ENCODE assay signal across 11 mouse cellular contexts in genomic region chr10:111746879-111747477, GRCm38 (mm10).
DNase-seq lines count a peak whose midpoint lies in the region; ATAC-seq lines count a peak whose summit lies in the region.
"Had no signal": no experiment of that assay in that cellular context is flagged by ENCODE, and none has a peak within 500 bp of the region (broad histone marks: within the 10 kb centered on the region; RNA-seq: fewer than 3 reads in every experiment).

No protein-coding gene starts in this region.

- no peaks in the 10 kb centered on the region for H3K9me3 ChIP-seq in kidney, embryonic 15.5 days (replicated peaks)
- H3K9me3 ChIP-seq in embryonic facial prominence, embryonic 12.5 days: no peaks in the 10 kb centered on the region
- no peaks in the 10 kb centered on the region for H3K9me3 ChIP-seq in hindbrain, embryonic 13.5 days
- no peaks in the 10 kb centered on the region for H3K9me3 ChIP-seq in midbrain, embryonic 11.5 days (ENCODE audit: control insufficient read depth, low read length)

- 80% methylated on average over 6 of the region's 6 CpGs for WGBS in kidney, embryonic 15.5 days
- 81% methylated on average over 6 of the region's 6 CpGs for WGBS in embryonic facial prominence, embryonic 12.5 days
- WGBS in hindbrain, embryonic 13.5 days: 89% methylated on average over 6 of the region's 6 CpGs
- 88% methylated on average over 6 of the region's 6 CpGs for WGBS in midbrain, embryonic 11.5 days

- DNase-seq in kidney, adult 18-20 months: no peak
- no peak for DNase-seq in midbrain, embryonic 11.5 days (ENCODE audit: low spot score, missing footprints)
- DNase-seq in layer of hippocampus, postnatal 25 days (ENCODE audit: extremely low spot score in 1 of 2, low spot score in 1 of 2): no peak
- no peak for DNase-seq in right cerebral cortex, postnatal 4 days
- DNase-seq: adrenal gland, adult 2 months; left cerebral cortex, postnatal 4 days; lung, postnatal 14 days had no signal

- no peaks in the 10 kb centered on the region for H3K27me3 ChIP-seq in kidney, embryonic 15.5 days
- H3K27me3 ChIP-seq in embryonic facial prominence, embryonic 12.5 days: no peaks in the 10 kb centered on the region
- H3K27me3 ChIP-seq in hindbrain, embryonic 13.5 days: no peaks in the 10 kb centered on the region
- no peaks in the 10 kb centered on the region for H3K27me3 ChIP-seq in midbrain, embryonic 11.5 days (ENCODE audit: control insufficient read depth, insufficient read depth, low read length)

- H3K9ac ChIP-seq in kidney, embryonic 15.5 days: no peak overlapping the region
- no peak overlapping the region for H3K9ac ChIP-seq in embryonic facial prominence, embryonic 12.5 days
- no peak overlapping the region for H3K9ac ChIP-seq in hindbrain, embryonic 13.5 days
- H3K9ac ChIP-seq in midbrain, embryonic 11.5 days (ENCODE audit: low read length): no peak overlapping the region

- H3K4me3 ChIP-seq in kidney, embryonic 15.5 days (replicated peaks): no peak overlapping the region
- no peak overlapping the region for H3K4me3 ChIP-seq in embryonic facial prominence, embryonic 12.5 days
- no peak overlapping the region for H3K4me3 ChIP-seq in hindbrain, embryonic 13.5 days
- no peak overlapping the region for H3K4me3 ChIP-seq in midbrain, embryonic 11.5 days (ENCODE audit: low read depth, low read length)

- 0 out of 2 replicates have a peak, but pooled peaks cover under 1% of the 10 kb centered on the region for H3K4me1 ChIP-seq in kidney, embryonic 15.5 days
- peaks cover 7% of the 10 kb centered on the region; the same call in 1 of the 2 replicates for H3K4me1 ChIP-seq in embryonic facial prominence, embryonic 12.5 days
- H3K4me1 ChIP-seq in hindbrain, embryonic 13.5 days (replicated peaks): peaks cover 6% of the 10 kb centered on the region
- H3K4me1 ChIP-seq in midbrain, embryonic 11.5 days (ENCODE audit: control insufficient read depth, insufficient read depth, low read length): no peaks in the 10 kb centered on the region

- H3K4me2 ChIP-seq in kidney, embryonic 15.5 days: no peak overlapping the region
- H3K4me2 ChIP-seq in embryonic facial prominence, embryonic 12.5 days (replicated peaks): no peak overlapping the region
- no peak overlapping the region for H3K4me2 ChIP-seq in hindbrain, embryonic 13.5 days
- H3K4me2 ChIP-seq in midbrain, embryonic 11.5 days: no peak overlapping the region

- no peaks in the 10 kb centered on the region for H3K36me3 ChIP-seq in kidney, embryonic 15.5 days
- H3K36me3 ChIP-seq in embryonic facial prominence, embryonic 12.5 days: no peaks in the 10 kb centered on the region
- H3K36me3 ChIP-seq in hindbrain, embryonic 13.5 days: no peaks in the 10 kb centered on the region
- H3K36me3 ChIP-seq in midbrain, embryonic 11.5 days (ENCODE audit: control insufficient read depth, insufficient read depth, low read length): no peaks in the 10 kb centered on the region

- no peak overlapping the region for H3K27ac ChIP-seq in kidney, embryonic 15.5 days
- no peak overlapping the region for H3K27ac ChIP-seq in embryonic facial prominence, embryonic 12.5 days
- no peak overlapping the region for H3K27ac ChIP-seq in hindbrain, embryonic 13.5 days
- H3K27ac ChIP-seq in midbrain, embryonic 11.5 days (ENCODE audit: low read depth, low read length): no peak overlapping the region

- peak; percentile 36; the same call in 1 of the 2 replicates for ATAC-seq in kidney, embryonic 15.5 days (replicated peaks; ENCODE audit: low FRiP score)
- peak; percentile 68 for ATAC-seq in embryonic facial prominence, embryonic 12.5 days (ENCODE audit: insufficient number of reproducible peaks, insufficient read depth, low FRiP score, low TSS enrichment)
- peak; percentile 62; the same call in 1 of the 2 replicates for ATAC-seq in hindbrain, embryonic 13.5 days (ENCODE audit: low FRiP score)
- peak; percentile 48; the same call in 1 of the 2 replicates for ATAC-seq in midbrain, embryonic 11.5 days (ENCODE audit: low FRiP score)
- no peak for ATAC-seq in inflammation-experienced regulatory T-cells, adult 6 months
